Mouse (Mus musculus) kidney, adult 2 months (tissue): ENCODE measurements at regions not wholly inside any gene's neighbourhood (a gene's known extent, or its start where the extent isn't known, plus 50 kb on each side); places are given as distances from the start of the nearest gene placed in this dataset.

ENCODE experiments used
- CTCF ChIP-seq: fragments of 200-500 bp; conservative IDR thresholded peaks from 2 replicates; pipeline ENCODE4 v1.5.1; 2011; ENCODE audit warnings: low read depth, mild to moderate bottlenecking, control low read depth, low read length, moderate library complexity, mixed read lengths; ENCODE audit not compliant: insufficient read depth, insufficient read length
- POLR2A ChIP-seq: fragments of 200-500 bp; IDR thresholded peaks from one replicate; pipeline ENCODE4 v1.6.1; 2011; ENCODE audit warnings: low read depth, low read length, control low read depth

- TF ChIP-seq CTCF = no peak
- TF ChIP-seq POLR2A = no peak
Observed at GRCm38 (mm10) chr13:83159969-83160368, 343.9 kb upstream of the Mef2c start.
